Mouse (Mus musculus) layer of hippocampus, adult 18-20 months (tissue): ENCODE data around the gene Adsl. TPM values are rescaled to one million over a fixed set of nuclear protein-coding genes. Genes with fewer than 3 reads are reported as not detected.

Experiments
- DNase-seq, 2 experiments: peaks; one replicate each; pipeline ENCODE4 v3.0.0; 2022; ENCODE audit warnings: low spot score in 2 of 2
- total RNA-seq, 2 experiments: library from RNA; stranded (reverse); gene quantifications; 2 replicates each; pipeline ENCODE4 v1.2.3; 2021

The Adsl gene
- total RNA-seq, 2 experiments from 2014 or later: 25.8 to 28.0 TPM

- no peak for DNase-seq
Measured at GRCm38 (mm10) chr15:80939401-80939800, 8.9 kb upstream of the Adsl start.

GRCm38 (mm10) chr15:80941468-80942040 is 6.7 kb upstream of the Adsl start:
- DNase-seq: no peak

- peak in 1 of 2 experiments; percentile 44 for DNase-seq
Measured at GRCm38 (mm10) chr15:80945851-80946250, 2.4 kb upstream of the Adsl start.

GRCm38 (mm10) chr15:80949431-80949830 is 1.1 kb downstream of the Adsl start:
- no peak for DNase-seq

GRCm38 (mm10) chr15:80950055-80950454 is 1.8 kb downstream of the Adsl start:
- no peak for DNase-seq

GRCm38 (mm10) chr15:80953971-80954370 is 5.7 kb downstream of the Adsl start:
- no peak for DNase-seq

- no peak for DNase-seq
Measured at GRCm38 (mm10) chr15:80954861-80955260, 6.6 kb downstream of the Adsl start.

- no peak for DNase-seq
Measured at GRCm38 (mm10) chr15:80955836-80956438, 7.6 kb downstream of the Adsl start.

- no peak for DNase-seq
Measured at GRCm38 (mm10) chr15:80969371-80969770, 21.1 kb downstream of the Adsl start.

GRCm38 (mm10) chr15:80974311-80974710 is 26.0 kb downstream of the Adsl start:
- no peak for DNase-seq

GRCm38 (mm10) chr15:80975666-80976065 is 27.4 kb downstream of the Adsl start:
- no peak for DNase-seq

GRCm38 (mm10) chr15:80977620-80978334 is 29.5 kb downstream of the Adsl start, which contains the start of gene Sgsm3:
TSS of gene Sgsm3 (plus strand) at chr15:80977765.
- peak; percentile 84 to 86 for DNase-seq

- DNase-seq: peak; percentile 19 to 61
Measured at GRCm38 (mm10) chr15:80979611-80980010, 31.3 kb downstream of the Adsl start.

GRCm38 (mm10) chr15:80981176-80981575 is 32.9 kb downstream of the Adsl start:
- DNase-seq: no peak

GRCm38 (mm10) chr15:80983264-80983663 is 35.0 kb downstream of the Adsl start:
- no peak for DNase-seq

GRCm38 (mm10) chr15:80988331-80988730 is 40.0 kb downstream of the Adsl start:
- no peak for DNase-seq

GRCm38 (mm10) chr15:80989712-80990111 is 41.4 kb downstream of the Adsl start:
- DNase-seq: no peak

GRCm38 (mm10) chr15:80994959-80995358 is 46.7 kb downstream of the Adsl start:
- DNase-seq: no peak

- DNase-seq: no peak
Measured at GRCm38 (mm10) chr15:80996090-80996835, 48.0 kb downstream of the Adsl start.

- DNase-seq: no peak
Measured at GRCm38 (mm10) chr15:80997077-80997476, 48.8 kb downstream of the Adsl start.

- no peak for DNase-seq
Measured at GRCm38 (mm10) chr15:81000419-81001138, 52.3 kb downstream of the Adsl start.
